Mouse (Mus musculus) brain, embryonic 14.5 days (tissue): ENCODE results near the gene Ldlrap1.

Source experiments
- CTCF ChIP-seq: fragments of 200-500 bp; IDR thresholded peaks from 2 replicates; pipeline ENCODE4 v1.5.1; 2012; ENCODE audit warnings: inconsistent platforms, mild to moderate bottlenecking, moderate library complexity, borderline replicate concordance; ENCODE audit not compliant: insufficient read depth, insufficient read length; ENCODE audit errors: extremely low read depth
- POLR2A ChIP-seq: fragments of 200-500 bp; IDR thresholded peaks from 2 replicates; pipeline ENCODE4 v1.6.1; 2012; ENCODE audit warnings: mild to moderate bottlenecking, inconsistent platforms, borderline replicate concordance; ENCODE audit not compliant: poor library complexity, insufficient read depth, insufficient read length, severe bottlenecking; ENCODE audit errors: extremely low read depth

- TF ChIP-seq CTCF: no peak
- TF ChIP-seq POLR2A: no peak
These were observed 34.9 kb upstream of the Ldlrap1 start for GRCm38 (mm10) chr4:134802765-134803164.
